Mouse (Mus musculus) thymus, adult 2 months (tissue): ENCODE results near the gene Kank1.

Experiments
- CTCF ChIP-seq: fragments of 200-500 bp; IDR thresholded peaks from 2 replicates; pipeline ENCODE4 v1.5.1; 2012; ENCODE audit warnings: mild to moderate bottlenecking, control low read depth, low read length, moderate library complexity, borderline replicate concordance; ENCODE audit not compliant: control insufficient read depth, poor library complexity, insufficient read depth; ENCODE audit errors: extremely low read depth
- POLR2A ChIP-seq: fragments of 200-500 bp; IDR thresholded peaks from 2 replicates; pipeline ENCODE4 v1.6.1; 2012; ENCODE audit warnings: mild to moderate bottlenecking, low read length, control low read depth, moderate library complexity; ENCODE audit not compliant: control insufficient read depth, poor library complexity, insufficient read depth; ENCODE audit errors: extremely low read depth

- TF ChIP-seq POLR2A (no peak), CTCF (no peak)
These were observed 60.5 kb downstream of the Kank1 start for GRCm38 (mm10) chr19:25297269-25297668.
